Comparison of ENCODE assay signal across 16 mouse cellular contexts in genomic region chr7:74523086-74523485, GRCm38 (mm10). TPM values are rescaled to one million over a fixed set of nuclear protein-coding genes. Genes with fewer than 3 reads are reported as not detected.
DNase-seq lines count a peak whose midpoint lies in the region; ATAC-seq and TF ChIP-seq lines count a peak whose summit lies in the region.
"Had no signal": no experiment of that assay in that cellular context is flagged by ENCODE, and none has a peak within 500 bp of the region (broad histone marks: within the 10 kb centered on the region; RNA-seq: fewer than 3 reads in every experiment).

No protein-coding gene starts in this region.

- H3K27me3 ChIP-seq in cerebellum, adult 2 months (ENCODE audit: control insufficient read depth, insufficient read depth, low read length) = no peaks in the 10 kb centered on the region
- H3K27me3 ChIP-seq in midbrain, embryonic 13.5 days = peaks cover 22% of the 10 kb centered on the region
- H3K27me3 ChIP-seq in midbrain, embryonic 10.5 days (ENCODE audit: low read depth, poor library complexity, severe bottlenecking) = peaks cover 19% of the 10 kb centered on the region
- no peaks in the 10 kb centered on the region for H3K27me3 ChIP-seq in hindbrain, embryonic 15.5 days
- H3K27me3 ChIP-seq: heart, embryonic 15.5 days; liver, embryonic 15.5 days had no signal

- no peak for TF ChIP-seq CTCF in cerebellum, adult 2 months (IDR thresholded peaks at IDR 0.05; ENCODE audit: borderline replicate concordance, insufficient read depth, low read depth, low read length)

- no peak for TF ChIP-seq POLR2A in cerebellum, adult 2 months (IDR thresholded peaks at IDR 0.05; ENCODE audit: borderline replicate concordance, insufficient read depth, low read length)

- no peaks in the 10 kb centered on the region for H3K36me3 ChIP-seq in midbrain, embryonic 13.5 days
- no peaks in the 10 kb centered on the region for H3K36me3 ChIP-seq in midbrain, embryonic 10.5 days
- H3K36me3 ChIP-seq in hindbrain, embryonic 15.5 days = no peaks in the 10 kb centered on the region
- H3K36me3 ChIP-seq: heart, embryonic 15.5 days; liver, embryonic 15.5 days had no signal

- H3K9me3 ChIP-seq in midbrain, embryonic 13.5 days = no peaks in the 10 kb centered on the region
- H3K9me3 ChIP-seq in midbrain, embryonic 10.5 days (replicated peaks) = no peaks in the 10 kb centered on the region
- no peaks in the 10 kb centered on the region for H3K9me3 ChIP-seq in hindbrain, embryonic 15.5 days
- H3K9me3 ChIP-seq: heart, embryonic 15.5 days; liver, embryonic 15.5 days had no signal

- H3K4me2 ChIP-seq in midbrain, embryonic 13.5 days (replicated peaks) = no peak overlapping the region
- H3K4me2 ChIP-seq in hindbrain, embryonic 15.5 days = no peak overlapping the region
- H3K4me2 ChIP-seq: heart, embryonic 15.5 days; liver, embryonic 15.5 days had no signal

- DNase-seq in cerebellum, adult 2 months = no peak
- no peak for DNase-seq in cerebellum, adult 9-10 months
- no peak for DNase-seq in midbrain, embryonic 10.5 days (ENCODE audit: low spot score)
- DNase-seq in retina, embryonic 14.5 days (ENCODE audit: low spot score) = peak; percentile 18
- no peak for DNase-seq in ovary, postnatal 14 days (ENCODE audit: low spot score)
- DNase-seq in spleen, postnatal 4 days (ENCODE audit: low spot score in 2 of 2) = no peak
- DNase-seq: adrenal gland, adult 8-10 months; cerebellum, adult 9-11 months; gastrocnemius, postnatal 10 days; heart, adult 2 months; kidney, adult 11 months; thymus, postnatal 4 days had no signal

- H3K4me1 ChIP-seq in cerebellum, adult 2 months (ENCODE audit: control insufficient read depth, insufficient read depth, low read length) = peaks cover 64% of the 10 kb centered on the region
- peaks cover 14% of the 10 kb centered on the region for H3K4me1 ChIP-seq in midbrain, embryonic 13.5 days (replicated peaks)
- peaks cover 15% of the 10 kb centered on the region for H3K4me1 ChIP-seq in midbrain, embryonic 10.5 days
- H3K4me1 ChIP-seq in hindbrain, embryonic 15.5 days (replicated peaks) = no peaks in the 10 kb centered on the region
- H3K4me1 ChIP-seq: liver, embryonic 15.5 days had no signal

- no peak overlapping the region for H3K9ac ChIP-seq in midbrain, embryonic 13.5 days (replicated peaks)
- H3K9ac ChIP-seq in hindbrain, embryonic 15.5 days = no peak overlapping the region
- H3K9ac ChIP-seq: heart, embryonic 15.5 days; liver, embryonic 15.5 days had no signal

- ATAC-seq in midbrain, embryonic 13.5 days = peak; percentile 65; the same call in 1 of the 2 replicates
- 0 out of 2 replicates have a peak, but pooled peaks have one; percentile 51 for ATAC-seq in hindbrain, embryonic 15.5 days (ENCODE audit: low FRiP score, low read depth)

- H3K27ac ChIP-seq in cerebellum, adult 2 months (ENCODE audit: insufficient read depth, low read length) = peak overlapping the region; percentile 77
- H3K27ac ChIP-seq in midbrain, embryonic 13.5 days = no peak overlapping the region
- no peak overlapping the region for H3K27ac ChIP-seq in midbrain, embryonic 10.5 days (replicated peaks)
- H3K27ac ChIP-seq in hindbrain, embryonic 15.5 days (replicated peaks) = no peak overlapping the region
- H3K27ac ChIP-seq: heart, embryonic 15.5 days; liver, embryonic 15.5 days had no signal

- no peak overlapping the region for H3K4me3 ChIP-seq in cerebellum, adult 2 months (replicated peaks; ENCODE audit: insufficient read depth, low read depth, low read length)
- H3K4me3 ChIP-seq in midbrain, embryonic 13.5 days (replicated peaks) = no peak overlapping the region
- no peak overlapping the region for H3K4me3 ChIP-seq in midbrain, embryonic 10.5 days
- no peak overlapping the region for H3K4me3 ChIP-seq in hindbrain, embryonic 15.5 days
- H3K4me3 ChIP-seq: heart, adult 2 months; heart, embryonic 15.5 days; liver, embryonic 15.5 days had no signal

- 58% methylated on average over 4 of the region's 4 CpGs for WGBS in cerebellum, adult 2 months
- WGBS in midbrain, embryonic 13.5 days = 43% methylated on average over 4 of the region's 4 CpGs
- 67% methylated on average over 4 of the region's 4 CpGs for WGBS in midbrain, embryonic 10.5 days
- WGBS in hindbrain, embryonic 15.5 days = 38% methylated on average over 4 of the region's 4 CpGs

RNA-seq across cellular contexts. Expression of gene Slco3a1, which starts 31.5 kb away (rescaled TPM):
- polyA plus RNA-seq in cerebellum, adult 2 months (2012; rRNA removed) = 61.3 and 66.6 TPM in 2 replicates
- 16.9 and 22.8 TPM in 2 replicates for polyA plus RNA-seq in midbrain, embryonic 13.5 days (2015; fragmentation: Nextera tagmentation; extraction: Ambion mirVana)
- 7.0 and 9.1 TPM in 2 replicates for polyA plus RNA-seq in midbrain, embryonic 10.5 days (2016; fragmentation: Nextera tagmentation; extraction: Ambion mirVana)
- 21.3 and 21.8 TPM in 2 replicates for polyA plus RNA-seq in hindbrain, embryonic 15.5 days (2015; fragmentation: Nextera tagmentation; extraction: Ambion mirVana)
